Mouse (Mus musculus): ENCODE results near the gene Dgki.

DNA sequence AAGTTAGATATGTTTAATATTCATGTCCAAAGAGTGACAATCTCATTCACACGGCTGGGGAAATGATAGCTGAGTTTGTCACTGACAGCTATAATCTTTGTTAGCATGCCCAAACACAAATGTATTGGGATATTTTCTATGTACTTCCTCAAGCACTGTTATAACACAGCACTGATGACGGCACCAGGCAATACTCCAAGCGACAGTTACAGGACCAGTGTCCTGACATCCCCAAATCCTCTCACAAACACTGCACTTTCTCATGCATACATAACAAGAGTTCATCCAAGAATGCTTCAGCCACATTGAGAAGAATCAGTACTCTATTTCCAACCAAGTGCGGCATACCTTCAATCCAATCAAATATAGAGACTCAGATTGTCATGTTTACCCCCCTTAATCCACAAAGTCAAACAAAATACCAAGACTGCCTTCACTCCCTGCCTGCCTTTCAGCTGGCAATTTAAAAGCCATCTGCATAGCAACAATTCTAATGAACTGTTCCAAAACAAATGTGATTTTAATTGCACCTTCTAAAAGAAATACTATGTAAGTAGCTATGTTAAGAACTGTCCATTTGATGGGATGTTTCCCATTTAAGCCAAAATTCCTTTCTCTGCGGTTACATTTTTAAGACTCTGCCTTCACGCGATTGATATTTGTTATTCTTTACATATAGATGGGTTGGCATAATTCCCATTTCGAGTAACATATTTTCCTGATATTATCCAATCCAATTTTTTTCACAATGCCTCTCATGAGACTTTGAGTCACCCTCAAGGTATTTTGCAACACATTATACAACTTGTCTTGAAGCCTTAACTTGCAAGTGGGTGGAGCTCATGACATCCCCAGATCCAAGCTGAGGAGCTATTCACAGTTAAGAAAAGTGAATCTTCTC lies 273.4 kb downstream of the Dgki start:
- TF ChIP-seq POLR2A (IDR thresholded peaks at IDR 0.05; ENCODE audit: borderline replicate concordance, insufficient read depth, low read length) (no peak), CTCF (IDR thresholded peaks at IDR 0.05; ENCODE audit: borderline replicate concordance, insufficient read depth, low read depth, low read length) (no peak)

Data from cerebellum, adult 2 months (tissue).